Mouse (Mus musculus): ENCODE data around the gene Fam149b. TPM values are rescaled to one million over a fixed set of nuclear protein-coding genes. Genes with fewer than 3 reads are reported as not detected.
A peak's percentile ranks its signal among the peaks of the same experiment; 100 is the strongest.

The Fam149b gene
- total RNA-seq, 2 experiments from 2014 or later, result 50.6 to 53.1 TPM

- Histone ChIP-seq H3K4me3 (peak within 1 kb of the TSS; percentile 99), H3K27ac (peak within 1 kb of the TSS; percentile 97)
- peak; percentile 89 to 95 for DNase-seq (ENCODE audit: extremely low spot score in 1 of 2, low spot score in 2 of 2)
- peak; percentile 100 for TF ChIP-seq CTCF (IDR thresholded peaks at IDR 0.05)
- intact Hi-C loops (cut with DNase I), result loop anchor here (1.0 to 5.0 kb wide), 2 partner anchors 45 to 571 kb away; partner anchors contain the start of genes Ecd, Fam149b and Rtraf
Measured at GRCm38 (mm10) chr14:20393205-20393913, 45.4 kb downstream of the Fam149b start, which contains the start of gene Mrps16. Gene Mrps16, minus strand, starts transcription at chr14:20393634.

GRCm38 (mm10) chr14:20397220-20397619 lies 49.3 kb downstream of the Fam149b start:
- intact Hi-C loops (cut with DNase I), result no loop called here
- no peak overlapping the region for H3K4me3 ChIP-seq
- H3K27ac ChIP-seq, result no peak overlapping the region
- DNase-seq (ENCODE audit: extremely low spot score in 1 of 2, low spot score in 2 of 2), result no peak
- no peak for TF ChIP-seq CTCF (IDR thresholded peaks at IDR 0.05)

- DNase-seq (ENCODE audit: extremely low spot score in 1 of 2, low spot score in 2 of 2), result no peak
- intact Hi-C loops (cut with DNase I), result no loop called here
- Histone ChIP-seq H3K27ac (no peak overlapping the region), H3K4me3 (no peak overlapping the region)
- peak; percentile 42 for TF ChIP-seq CTCF (IDR thresholded peaks at IDR 0.05)
Measured at GRCm38 (mm10) chr14:20398864-20399263, 50.9 kb downstream of the Fam149b start.

- no peak for DNase-seq (ENCODE audit: extremely low spot score in 1 of 2, low spot score in 2 of 2)
- intact Hi-C loops (cut with DNase I), result loop anchor here (2.0 to 5.0 kb wide), 3 partner anchors 47 to 261 kb away; partner anchors contain the start of gene Ppp3cb
- no peak overlapping the region for H3K4me3 ChIP-seq
- no peak overlapping the region for H3K27ac ChIP-seq
- TF ChIP-seq CTCF (IDR thresholded peaks at IDR 0.05), result peak; percentile 76
Measured at GRCm38 (mm10) chr14:20400071-20400470, 52.1 kb downstream of the Fam149b start.

- H3K27ac ChIP-seq, result no peak overlapping the region
- no peak for TF ChIP-seq CTCF (IDR thresholded peaks at IDR 0.05)
- intact Hi-C loops (cut with DNase I), result no loop called here
- H3K4me3 ChIP-seq, result no peak overlapping the region
- no peak for DNase-seq (ENCODE audit: extremely low spot score in 1 of 2, low spot score in 2 of 2)
Measured at GRCm38 (mm10) chr14:20422257-20422656, 74.3 kb downstream of the Fam149b start.

GRCm38 (mm10) chr14:20423046-20423445 lies 75.1 kb downstream of the Fam149b start:
- DNase-seq (ENCODE audit: extremely low spot score in 1 of 2, low spot score in 2 of 2), result no peak
- H3K27ac ChIP-seq, result no peak overlapping the region
- intact Hi-C loops (cut with DNase I), result no loop called here
- TF ChIP-seq CTCF (IDR thresholded peaks at IDR 0.05), result no peak
- H3K4me3 ChIP-seq, result no peak overlapping the region

GRCm38 (mm10) chr14:20428593-20428992 lies 80.6 kb downstream of the Fam149b start:
- no peak overlapping the region for H3K4me3 ChIP-seq
- no peak overlapping the region for H3K27ac ChIP-seq
- no peak for DNase-seq (ENCODE audit: extremely low spot score in 1 of 2, low spot score in 2 of 2)
- TF ChIP-seq CTCF (IDR thresholded peaks at IDR 0.05), result no peak; the same call in none of the 2 replicates
- intact Hi-C loops (cut with DNase I), result no loop called here

GRCm38 (mm10) chr14:20429833-20430232 lies 81.9 kb downstream of the Fam149b start:
- no peak overlapping the region for H3K27ac ChIP-seq
- no peak overlapping the region for H3K4me3 ChIP-seq
- intact Hi-C loops (cut with DNase I), result no loop called here
- DNase-seq (ENCODE audit: extremely low spot score in 1 of 2, low spot score in 2 of 2), result no peak
- TF ChIP-seq CTCF (IDR thresholded peaks at IDR 0.05), result no peak

GRCm38 (mm10) chr14:20431726-20432125 lies 83.8 kb downstream of the Fam149b start:
- no peak overlapping the region for H3K27ac ChIP-seq
- no peak for DNase-seq (ENCODE audit: extremely low spot score in 1 of 2, low spot score in 2 of 2)
- no peak for TF ChIP-seq CTCF (IDR thresholded peaks at IDR 0.05)
- H3K4me3 ChIP-seq, result no peak overlapping the region
- intact Hi-C loops (cut with DNase I), result no loop called here

GRCm38 (mm10) chr14:20432420-20432819 lies 84.5 kb downstream of the Fam149b start:
- no peak for DNase-seq (ENCODE audit: extremely low spot score in 1 of 2, low spot score in 2 of 2)
- Histone ChIP-seq H3K4me3 (no peak overlapping the region), H3K27ac (no peak overlapping the region)
- no peak for TF ChIP-seq CTCF (IDR thresholded peaks at IDR 0.05)
- intact Hi-C loops (cut with DNase I), result no loop called here

Other genes with a start within 250 kb of the Fam149b start
- gene Saysd1, start 209.6 kb upstream of the Fam149b start, total RNA-seq (2021), result 1 to 10 TPM; 4.3 to 4.7 TPM
- gene Kcnk5, start 166.4 kb upstream of the Fam149b start, total RNA-seq (2021), result under 1 TPM; 0.33 to 0.41 TPM
- not detected for gene Kcnk16, start 79.0 kb upstream of the Fam149b start, total RNA-seq (2021)
- gene Nudt13, start 53.5 kb upstream of the Fam149b start, total RNA-seq (2021), result 10 to 100 TPM; 17.3 to 18.6 TPM
- gene Ecd, start within 50 bp of the Fam149b start, total RNA-seq (2021), result 10 to 100 TPM; 33.2 to 39.0 TPM
- gene Dnajc9, start 40.7 kb downstream of the Fam149b start, total RNA-seq (2021), result 10 to 100 TPM; 24.7 to 25.4 TPM
- gene Mrps16, start 45.5 kb downstream of the Fam149b start, total RNA-seq (2021), result 10 to 100 TPM; 30.8 to 33.5 TPM
- 1 to 10 TPM in 1 of 2 experiments, under 1 TPM in 1; 0.95 to 2.2 TPM for gene Cfap70, start 104.1 kb downstream of the Fam149b start, total RNA-seq (2021)
- gene Anxa7, start 132.0 kb downstream of the Fam149b start, total RNA-seq (2021), result 10 to 100 TPM; 64.9 to 66.2 TPM
- gene Mss51, start 148.7 kb downstream of the Fam149b start, total RNA-seq (2021), result 1 to 10 TPM in 1 of 2 experiments, under 1 TPM in 1; 0.97 to 1.2 TPM
- gene Ppp3cb, start 198.4 kb downstream of the Fam149b start, total RNA-seq (2021), result 100 to 1,000 TPM; 267 to 280 TPM

Data from left cerebral cortex, adult 2 months (tissue).